Mouse (Mus musculus) intestine, embryonic 14.5 days (tissue): ENCODE measurements around the gene Col18a1. TPM values are rescaled to one million over a fixed set of nuclear protein-coding genes. Genes with fewer than 3 reads are reported as not detected.

Source experiments
- ATAC-seq: fragments of 200-750 bp; cut with Nextera tagmentation; replicated peaks from 2 replicates; pipeline ENCODE4 v1.8.0; 2017; ENCODE audit warnings: low read depth, moderate number of reproducible peaks, moderate TSS enrichment, moderate library complexity; ENCODE audit not compliant: low FRiP score, low TSS enrichment
- DNase-seq: peaks from one replicate; pipeline ENCODE4 v3.0.0-alpha.2; 2018; ENCODE audit warnings: low spot score
- H3K27ac ChIP-seq: fragments of 300-500 bp; sonication (generic); 2 replicates; pipeline ENCODE4 v1.5.1; 2014; ENCODE audit warnings: low read depth, mild to moderate bottlenecking, control low read depth
- H3K27me3 ChIP-seq: fragments of 300-500 bp; sonication (generic); replicated peaks from 2 replicates; pipeline ENCODE4 v1.6.1; 2014; ENCODE audit warnings: low read length, control low read depth; ENCODE audit not compliant: control insufficient read depth, insufficient read depth
- H3K36me3 ChIP-seq: fragments of 300-500 bp; sonication (generic); 2 replicates; pipeline ENCODE4 v1.6.1; 2014; ENCODE audit warnings: low read length, control low read depth; ENCODE audit not compliant: control insufficient read depth, insufficient read depth
- H3K4me1 ChIP-seq: fragments of 300-500 bp; sonication (generic); replicated peaks from 2 replicates; pipeline ENCODE4 v1.6.1; 2014; ENCODE audit warnings: low read length, control low read depth, mixed read lengths; ENCODE audit not compliant: control insufficient read depth, insufficient read depth
- H3K4me2 ChIP-seq: fragments of 300-500 bp; sonication (generic); 2 replicates; pipeline ENCODE4 v1.6.1; 2014; ENCODE audit warnings: low read length
- H3K4me3 ChIP-seq: fragments of 300-500 bp; sonication (generic); 2 replicates; pipeline ENCODE4 v1.5.1; 2014; ENCODE audit warnings: low read depth, low read length, control low read depth, mixed read lengths
- H3K9ac ChIP-seq: fragments of 300-500 bp; sonication (generic); 2 replicates; pipeline ENCODE4 v1.6.1; 2014; ENCODE audit warnings: mild to moderate bottlenecking, low read length
- H3K9me3 ChIP-seq: fragments of 300-500 bp; sonication (generic); 2 replicates; pipeline ENCODE4 v1.6.1; 2016; ENCODE audit warnings: low read length, control low read depth; ENCODE audit not compliant: control insufficient read depth
- WGBS: fragments of 180-500 bp; shearing (Covaris S2); extraction: QIAGEN DNeasy Blood & Tissue Kit; methylation state at CpG from one replicate; pipeline ENCODE4 v1.1.7; 2014; 5-methylcytosine and 5-hydroxymethylcytosine counted together
- polyA plus RNA-seq: library from polyadenylated mRNA; unstranded; fragments of >200 nt; fragmentation: Nextera tagmentation; extraction: Ambion mirVana; gene quantifications from 2 replicates; pipeline ENCODE4 v1.2.1, GENCODE M21; 2014

Col18a1 gene
- polyA plus RNA-seq, 1 experiment from 2014 or later: 58.2 TPM

DNA sequence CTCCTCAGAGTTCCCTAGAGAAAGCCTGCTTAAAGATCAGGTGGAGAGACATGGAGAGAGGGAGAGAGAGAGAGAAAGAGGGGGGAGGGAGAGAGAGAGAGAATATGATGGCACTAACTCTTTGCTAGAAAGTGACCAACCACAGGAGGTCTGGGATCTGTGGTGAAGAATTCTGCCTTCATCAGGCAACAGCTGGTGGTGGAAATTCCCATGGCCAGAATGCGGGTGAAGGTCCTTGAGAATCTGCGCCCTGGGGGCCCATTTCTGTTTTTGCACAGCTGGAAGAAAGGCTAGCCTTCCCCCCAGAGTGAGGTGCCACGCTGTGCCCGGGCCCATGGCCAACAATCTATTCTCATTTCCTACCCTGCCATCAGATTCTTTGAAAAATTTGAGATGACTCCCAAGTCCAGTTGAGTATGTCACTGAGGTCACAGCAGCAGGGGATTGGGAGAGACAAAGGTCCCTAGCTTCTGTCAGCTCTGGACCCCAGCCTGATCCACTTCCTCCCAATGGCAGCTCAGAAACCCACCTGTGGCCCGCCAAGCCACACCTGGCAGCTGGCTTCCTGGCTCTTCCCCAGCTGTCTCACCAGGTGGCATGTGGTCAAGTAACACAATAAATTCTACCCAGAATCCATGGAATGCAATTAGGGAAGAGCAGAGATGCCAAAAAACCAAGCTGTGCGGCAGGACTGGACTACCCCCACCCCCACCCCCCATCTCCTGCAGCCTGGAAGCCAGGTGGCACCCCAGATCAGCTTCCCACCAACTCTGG lies 36.5 kb downstream of the Col18a1 start:
- WGBS: 85% methylated on average over 6 of the region's 6 CpGs
- Histone ChIP-seq H3K9me3 (no peaks in the 10 kb centered on the region), H3K27me3 (no peaks in the 10 kb centered on the region), H3K4me3 (no peak overlapping the region), H3K27ac (no peak overlapping the region), H3K9ac (no peak overlapping the region), H3K4me2 (no peak overlapping the region), H3K36me3 (no peaks in the 10 kb centered on the region), H3K4me1 (peaks cover 13% of the 10 kb centered on the region)
- ATAC-seq (no peak), DNase-seq (no peak)

DNA sequence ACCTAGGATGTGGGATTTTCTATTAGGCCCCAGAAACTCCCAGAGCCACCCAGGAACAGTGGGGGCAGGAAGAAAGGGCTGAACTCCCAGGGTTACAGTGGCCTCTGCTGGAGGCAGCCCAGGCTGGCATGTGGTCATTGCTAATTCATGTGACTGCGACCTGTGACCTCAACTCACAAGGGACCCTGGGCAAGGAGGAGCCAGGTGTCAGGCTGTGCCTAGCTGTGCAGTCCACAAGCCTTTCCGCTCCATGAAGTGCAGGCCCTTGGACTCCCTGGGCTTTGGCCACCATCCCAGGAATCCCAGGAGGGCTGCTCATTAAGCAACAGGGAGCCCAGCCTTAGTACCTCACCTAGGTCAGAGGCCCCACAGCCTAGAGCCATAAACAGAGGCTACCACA lies 38.4 kb downstream of the Col18a1 start:
- WGBS: 64% methylated on average over 2 of the region's 2 CpGs

DNA sequence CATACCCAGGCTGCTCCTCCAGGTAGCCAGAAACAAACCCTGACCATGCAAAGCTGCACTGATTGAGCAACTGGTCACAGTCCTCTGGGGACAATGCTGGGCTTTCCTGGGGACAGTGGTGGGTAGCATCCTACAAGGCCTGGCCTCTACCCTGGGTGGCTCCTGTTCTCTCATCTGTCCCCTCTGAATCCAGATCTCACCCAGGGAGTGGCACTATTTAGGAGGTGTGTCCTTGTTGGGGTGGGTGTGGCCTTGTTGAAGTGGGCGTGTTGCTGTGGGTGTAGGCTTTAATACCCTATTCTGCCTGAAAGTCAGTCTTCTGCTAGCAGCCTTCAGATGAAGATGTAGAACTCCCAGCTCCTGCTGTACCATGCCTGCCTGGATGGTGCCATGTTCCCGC lies 39.8 kb downstream of the Col18a1 start:
- H3K27ac ChIP-seq: no peak overlapping the region
- H3K4me1 ChIP-seq: peaks cover 9% of the 10 kb centered on the region
- H3K9ac ChIP-seq: no peak overlapping the region
- WGBS: 85% methylated on average over 2 of the region's 2 CpGs
- ATAC-seq: no peak
- no peaks in the 10 kb centered on the region for H3K36me3 ChIP-seq
- no peak overlapping the region for H3K4me2 ChIP-seq
- no peak for DNase-seq
- no peaks in the 10 kb centered on the region for H3K9me3 ChIP-seq
- no peak overlapping the region for H3K4me3 ChIP-seq
- H3K27me3 ChIP-seq: no peaks in the 10 kb centered on the region

More for the DNA sequence above, 38.4 kb downstream of the Col18a1 start:
- no peaks in the 10 kb centered on the region for H3K36me3 ChIP-seq
- no peaks in the 10 kb centered on the region for H3K9me3 ChIP-seq
- H3K4me1 ChIP-seq: peaks cover 9% of the 10 kb centered on the region
- no peak overlapping the region for H3K4me3 ChIP-seq
- ATAC-seq: no peak
- no peak overlapping the region for H3K27ac ChIP-seq
- H3K4me2 ChIP-seq: no peak overlapping the region
- H3K27me3 ChIP-seq: no peaks in the 10 kb centered on the region
- no peak for DNase-seq
- H3K9ac ChIP-seq: no peak overlapping the region

DNA sequence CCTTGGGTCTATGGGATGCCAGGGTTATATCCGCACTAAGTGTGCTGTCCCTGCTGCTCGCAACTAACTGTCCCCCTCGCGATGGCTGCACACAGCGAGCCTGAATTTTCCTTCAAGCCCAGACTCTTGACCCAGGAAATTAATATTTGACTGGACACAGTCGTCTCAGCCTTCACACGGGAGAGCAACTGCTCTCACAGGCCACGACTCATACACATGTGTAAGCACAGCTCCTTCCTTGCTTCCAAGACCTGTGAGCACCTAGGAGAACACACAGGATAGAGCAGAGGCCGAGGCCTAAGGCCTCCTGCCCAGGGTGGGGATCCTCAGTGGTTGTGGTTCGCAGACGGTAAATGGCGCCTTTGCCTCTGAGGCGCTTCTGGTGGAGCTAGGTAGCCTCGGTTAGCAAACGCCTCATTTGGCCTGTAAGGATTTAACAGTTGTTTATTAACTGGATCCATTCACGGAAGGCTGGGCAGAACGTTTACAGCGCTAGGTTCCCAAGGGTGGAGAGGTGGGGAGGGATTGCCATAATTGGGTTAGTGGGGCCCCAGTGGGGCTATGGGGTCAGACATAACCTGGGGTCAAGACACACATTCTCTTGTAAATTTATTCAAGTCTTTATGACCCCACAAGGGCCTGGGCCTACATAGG lies 41.1 kb downstream of the Col18a1 start:
- H3K4me3 ChIP-seq: no peak overlapping the region
- DNase-seq: no peak
- no peak overlapping the region for H3K9ac ChIP-seq
- H3K4me1 ChIP-seq: no peaks in the 10 kb centered on the region
- H3K27me3 ChIP-seq: no peaks in the 10 kb centered on the region
- WGBS: 76% methylated on average over 18 of the region's 18 CpGs
- no peaks in the 10 kb centered on the region for H3K36me3 ChIP-seq
- no peaks in the 10 kb centered on the region for H3K9me3 ChIP-seq
- H3K27ac ChIP-seq: no peak overlapping the region
- no peak overlapping the region for H3K4me2 ChIP-seq
- no peak for ATAC-seq

DNA sequence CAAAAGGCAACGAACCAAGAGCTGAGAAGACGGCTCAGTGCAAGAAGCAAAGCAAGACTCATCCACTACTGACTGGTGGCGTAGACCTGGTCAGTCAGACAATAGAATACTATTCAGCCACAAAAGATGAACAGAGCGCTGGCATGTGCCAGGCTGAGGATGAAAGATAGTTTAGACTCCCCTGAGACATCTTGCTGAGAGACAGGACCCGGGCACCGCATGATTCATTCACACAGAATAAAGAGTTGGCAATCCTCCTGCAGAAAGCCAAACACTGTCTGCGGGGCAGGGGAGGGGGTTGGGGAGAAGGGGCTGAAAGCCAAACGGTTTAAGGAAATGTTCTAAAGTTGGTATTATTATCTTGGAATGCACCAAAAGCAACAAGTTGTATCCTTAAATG lies 42.4 kb downstream of the Col18a1 start:
- no peak overlapping the region for H3K4me3 ChIP-seq
- DNase-seq (no peak), ATAC-seq (no peak)
- no peaks in the 10 kb centered on the region for H3K36me3 ChIP-seq
- WGBS: 75% methylated on average over 8 of the region's 8 CpGs
- H3K9me3 ChIP-seq: no peaks in the 10 kb centered on the region
- H3K4me1 ChIP-seq: no peaks in the 10 kb centered on the region
- no peak overlapping the region for H3K27ac ChIP-seq
- H3K9ac ChIP-seq: no peak overlapping the region
- no peak overlapping the region for H3K4me2 ChIP-seq
- no peaks in the 10 kb centered on the region for H3K27me3 ChIP-seq

DNA sequence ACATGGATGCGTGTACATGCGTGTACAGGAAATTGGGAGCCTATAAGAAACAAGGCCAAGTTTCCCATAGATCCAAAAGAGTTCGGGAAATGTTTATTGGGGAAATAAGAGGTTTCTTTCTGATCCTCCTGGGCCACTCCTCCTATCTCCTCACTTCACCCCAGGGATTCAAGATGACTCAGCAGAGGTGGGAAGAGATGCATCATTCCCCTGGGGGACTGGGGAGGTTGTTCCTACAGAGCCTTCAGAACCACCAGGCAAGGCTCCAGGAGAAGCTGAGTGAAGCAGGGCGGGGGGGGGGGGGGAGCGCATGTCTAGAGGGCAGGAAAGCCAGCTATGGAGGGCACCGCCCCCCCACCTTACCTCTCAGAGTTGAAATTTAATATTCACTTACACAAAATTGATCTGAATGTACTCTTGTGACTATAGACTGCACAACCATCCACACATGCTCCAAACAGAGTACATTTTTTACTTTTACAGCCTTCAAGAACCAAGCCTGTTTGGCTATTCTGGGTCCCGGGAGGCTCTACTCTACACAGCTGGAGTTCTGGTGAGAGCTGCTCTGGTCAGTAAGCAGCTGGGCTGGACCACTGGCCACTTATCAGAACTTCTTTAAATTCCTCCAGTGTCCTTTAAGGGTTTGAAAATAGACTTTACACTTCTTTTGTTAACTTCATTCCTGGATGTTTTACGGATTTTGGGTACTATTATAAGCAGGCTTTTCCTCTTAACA lies 44.9 kb downstream of the Col18a1 start:
- Histone ChIP-seq H3K27me3 (no peaks in the 10 kb centered on the region), H3K4me1 (peaks cover 7% of the 10 kb centered on the region), H3K9ac (no peak overlapping the region), H3K4me3 (no peak overlapping the region), H3K9me3 (no peaks in the 10 kb centered on the region), H3K4me2 (no peak overlapping the region), H3K27ac (no peak overlapping the region), H3K36me3 (no peaks in the 10 kb centered on the region)
- ATAC-seq: no peak
- WGBS: 83% methylated on average over 6 of the region's 8 CpGs
- no peak for DNase-seq

DNA sequence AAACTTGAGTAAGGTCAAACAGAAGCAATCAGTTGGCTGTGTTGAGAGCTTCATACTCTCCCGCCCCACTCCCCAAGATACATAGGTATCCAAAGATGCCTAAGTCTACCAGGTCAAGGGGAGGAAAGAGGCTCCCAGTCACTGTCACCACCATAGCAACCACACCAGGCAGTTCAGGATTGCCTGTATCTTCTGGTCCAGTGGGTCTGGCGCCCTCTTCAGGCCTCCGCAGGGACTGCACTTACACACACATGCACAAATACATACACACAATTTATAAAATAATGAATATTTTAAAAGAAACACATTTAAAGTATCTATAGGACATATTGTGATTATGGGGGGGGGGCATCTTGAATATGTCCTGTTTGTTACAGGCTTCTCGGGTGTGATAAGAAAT lies 45.8 kb downstream of the Col18a1 start:
- Histone ChIP-seq H3K4me3 (no peak overlapping the region), H3K9me3 (no peaks in the 10 kb centered on the region), H3K4me2 (no peak overlapping the region), H3K27ac (no peak overlapping the region), H3K27me3 (no peaks in the 10 kb centered on the region), H3K9ac (no peak overlapping the region), H3K4me1 (peaks cover 7% of the 10 kb centered on the region), H3K36me3 (no peaks in the 10 kb centered on the region)
- ATAC-seq: no peak
- WGBS: 84% methylated on average over 4 of the region's 4 CpGs
- no peak for DNase-seq

DNA sequence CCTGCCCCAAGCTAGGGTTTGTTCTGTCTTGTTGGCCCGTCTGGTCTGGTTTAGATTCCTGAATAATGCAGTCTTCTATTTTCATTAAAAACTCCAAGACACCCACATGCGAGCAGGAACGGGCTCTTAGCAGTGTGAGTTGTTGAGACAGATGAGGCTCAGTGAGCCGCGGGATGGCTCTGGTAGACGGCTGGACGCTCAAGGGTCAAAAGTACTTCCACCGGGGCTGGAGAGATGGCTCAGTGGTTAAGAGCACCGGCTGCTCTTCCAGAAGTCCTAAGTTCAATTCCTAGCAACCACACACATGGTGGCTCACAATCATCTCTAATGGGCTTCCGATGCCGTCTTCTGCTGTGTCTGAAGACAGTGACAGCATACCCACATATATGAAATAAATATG lies 46.9 kb downstream of the Col18a1 start:
- ATAC-seq (no peak), DNase-seq (no peak)
- no peak overlapping the region for H3K9ac ChIP-seq
- no peaks in the 10 kb centered on the region for H3K27me3 ChIP-seq
- no peaks in the 10 kb centered on the region for H3K9me3 ChIP-seq
- H3K4me3 ChIP-seq: no peak overlapping the region
- H3K4me1 ChIP-seq: peaks cover 7% of the 10 kb centered on the region
- WGBS: 89% methylated on average over 11 of the region's 11 CpGs
- H3K4me2 ChIP-seq: no peak overlapping the region
- no peaks in the 10 kb centered on the region for H3K36me3 ChIP-seq
- no peak overlapping the region for H3K27ac ChIP-seq
